Mouse (Mus musculus) megakaryocyte, embryonic 14.5 days (primary cell): Measurements from ENCODE around the gene Zfp541. TPM values are rescaled to one million over a fixed set of nuclear protein-coding genes. Genes with fewer than 3 reads are reported as not detected.

Experiments
- H3K27me3 ChIP-seq: replicated peaks from 2 replicates; pipeline ENCODE3; 2012; ENCODE audit warnings: inconsistent platforms
- H3K36me3 ChIP-seq: replicated peaks from 2 replicates; pipeline ENCODE3; 2012; ENCODE audit warnings: low read length, inconsistent platforms, mixed read lengths
- H3K4me1 ChIP-seq: 2 replicates; pipeline ENCODE4 v1.6.1; 2012; ENCODE audit warnings: inconsistent platforms
- H3K4me3 ChIP-seq: replicated peaks from 2 replicates; pipeline ENCODE3; 2012; ENCODE audit warnings: moderate library complexity, mild to moderate bottlenecking, inconsistent platforms
- H3K9me3 ChIP-seq: 2 replicates; pipeline ENCODE4 v1.6.1; 2012; ENCODE audit warnings: inconsistent platforms
- FLI1 ChIP-seq: IDR thresholded peaks from 2 replicates; pipeline ENCODE4 v1.6.1; 2012; ENCODE audit warnings: low read length, inconsistent platforms, mixed read lengths
- GATA1 ChIP-seq: IDR thresholded peaks from 3 replicates; pipeline ENCODE4 v1.6.1; 2012; ENCODE audit warnings: mixed read lengths, low read length, inconsistent platforms, borderline replicate concordance
- polyA plus RNA-seq: library from polyadenylated mRNA; stranded (reverse); fragments of >175 nt; gene quantifications from 2 replicates; pipeline ENCODE4 v1.2.3, GENCODE M21; 2012; ENCODE audit warnings: low replicate concordance; ENCODE audit not compliant: insufficient read depth

Gene Zfp541
- polyA plus RNA-seq, 1 experiment: 0.15 TPM

DNA sequence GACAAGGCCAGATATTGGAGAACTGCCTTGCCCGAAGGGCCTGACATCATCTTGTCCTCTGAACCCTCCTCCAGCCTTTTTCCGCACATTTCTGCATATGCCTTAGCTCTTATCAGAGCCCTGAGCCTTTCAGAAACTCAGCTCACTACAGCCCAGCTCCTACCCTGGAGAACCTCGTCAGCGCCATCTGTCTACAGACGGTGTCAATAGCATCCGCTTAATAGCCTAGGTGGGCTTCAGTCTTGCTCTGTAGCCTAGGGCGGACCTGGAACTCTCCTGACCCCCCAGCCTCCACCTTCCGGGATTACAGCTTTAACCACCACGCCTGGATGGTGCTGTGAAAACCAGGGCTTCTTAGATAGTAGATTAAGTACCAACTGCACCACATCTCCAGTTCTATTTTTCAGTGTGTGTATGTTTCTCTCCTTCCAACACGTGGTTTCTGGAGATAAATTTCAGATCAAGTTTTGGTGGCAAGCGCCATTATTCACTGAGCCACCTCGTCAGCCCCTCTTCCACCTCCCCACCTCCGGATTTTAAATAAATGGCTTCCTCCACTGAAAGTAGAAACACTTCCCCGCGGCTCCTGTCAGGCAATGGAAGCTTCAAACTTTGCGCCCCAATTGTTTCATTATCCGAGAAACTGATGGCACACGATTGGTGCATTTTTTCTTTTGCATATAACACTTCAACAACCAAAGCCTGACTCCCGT lies 9.6 kb upstream of the Zfp541 start:
- Histone ChIP-seq H3K36me3 (peaks cover 14% of the 10 kb centered on the region), H3K27me3 (no peaks in the 10 kb centered on the region), H3K9me3 (no peaks in the 10 kb centered on the region), H3K4me1 (peaks cover 61% of the 10 kb centered on the region), H3K4me3 (peak overlapping the region; percentile 95)
- TF ChIP-seq GATA1 (no peak), FLI1 (no peak)

DNA sequence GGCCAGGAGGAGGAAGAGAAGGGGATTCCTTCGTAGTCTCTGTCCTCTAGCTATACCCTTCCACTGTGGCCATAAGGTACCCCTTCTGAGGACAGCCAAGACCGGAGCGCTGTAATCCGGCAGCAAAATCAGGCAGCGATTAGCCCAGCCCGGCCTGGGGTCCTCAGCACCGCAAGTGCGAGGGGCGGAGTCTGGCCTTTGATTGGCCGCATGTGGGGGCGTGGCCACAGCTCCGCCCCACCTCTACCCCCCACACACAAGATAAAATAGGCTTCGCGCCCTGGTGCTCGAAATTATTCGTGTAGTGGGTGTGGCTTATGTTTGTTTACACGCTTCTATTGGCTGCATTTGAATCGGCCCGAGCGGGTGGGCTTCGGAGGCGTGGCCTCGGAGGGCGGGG lies 8.9 kb upstream of the Zfp541 start:
- TF ChIP-seq FLI1 (no peak; the same call in 1 of the 2 replicates), GATA1 (no peak)
- Histone ChIP-seq H3K9me3 (no peaks in the 10 kb centered on the region), H3K4me1 (peaks cover 67% of the 10 kb centered on the region), H3K27me3 (no peaks in the 10 kb centered on the region), H3K36me3 (peaks cover 14% of the 10 kb centered on the region), H3K4me3 (peak overlapping the region; percentile 95)

DNA sequence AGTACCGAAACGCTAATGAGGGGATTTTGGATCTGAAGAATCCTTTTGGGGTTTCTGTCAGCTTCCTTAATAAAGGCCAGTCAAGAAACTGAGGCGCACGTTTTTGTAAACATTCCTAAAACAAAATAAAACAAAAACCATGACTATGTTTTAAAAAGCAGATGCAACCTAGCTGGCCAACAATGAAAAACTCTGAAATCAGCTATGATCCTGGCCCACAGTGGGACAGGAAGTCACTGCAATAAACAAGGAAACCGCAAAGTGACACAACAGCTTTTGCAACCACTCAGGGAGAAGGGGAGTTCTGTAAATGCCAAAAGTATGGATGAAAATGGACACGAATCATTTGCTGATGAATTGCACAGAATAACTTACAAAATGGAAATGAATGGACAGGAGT lies 8.5 kb upstream of the Zfp541 start:
- Histone ChIP-seq H3K27me3 (no peaks in the 10 kb centered on the region), H3K9me3 (no peaks in the 10 kb centered on the region), H3K4me3 (peak overlapping the region; percentile 95), H3K36me3 (peaks cover 14% of the 10 kb centered on the region), H3K4me1 (peaks cover 71% of the 10 kb centered on the region)
- no peak for TF ChIP-seq GATA1
- no peak for TF ChIP-seq FLI1

DNA sequence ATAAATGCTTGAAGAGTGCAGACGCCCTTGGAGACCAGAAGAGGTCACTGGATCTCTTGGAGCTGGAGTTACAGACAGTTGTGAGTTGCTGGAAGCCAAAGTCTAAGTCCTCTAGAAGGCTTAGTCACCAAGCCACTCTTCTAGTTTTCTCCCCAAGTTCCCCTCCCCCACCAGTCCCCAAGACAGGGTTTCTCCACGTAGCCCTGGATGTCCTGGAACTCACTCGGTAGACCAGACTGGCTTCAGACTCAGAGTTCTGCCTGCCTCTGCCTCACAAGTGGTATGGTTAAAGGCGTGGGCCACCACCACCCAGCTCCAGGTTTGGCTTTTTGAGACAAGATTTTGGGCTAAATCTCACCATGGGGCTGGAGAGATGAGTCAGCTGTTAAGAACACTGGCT lies 6.6 kb upstream of the Zfp541 start:
- Histone ChIP-seq H3K27me3 (no peaks in the 10 kb centered on the region), H3K9me3 (no peaks in the 10 kb centered on the region), H3K4me1 (peaks cover 69% of the 10 kb centered on the region), H3K36me3 (peaks cover 10% of the 10 kb centered on the region), H3K4me3 (no peak overlapping the region)
- TF ChIP-seq GATA1: no peak
- no peak for TF ChIP-seq FLI1

GRCm38 (mm10) chr7:16055665-16056064 lies 5.9 kb upstream of the Zfp541 start:
- Histone ChIP-seq H3K27me3 (no peaks in the 10 kb centered on the region), H3K9me3 (no peaks in the 10 kb centered on the region), H3K4me1 (peaks cover 62% of the 10 kb centered on the region), H3K36me3 (peaks cover 3% of the 10 kb centered on the region), H3K4me3 (peak overlapping the region; percentile 46)
- TF ChIP-seq GATA1: no peak
- TF ChIP-seq FLI1: no peak

DNA sequence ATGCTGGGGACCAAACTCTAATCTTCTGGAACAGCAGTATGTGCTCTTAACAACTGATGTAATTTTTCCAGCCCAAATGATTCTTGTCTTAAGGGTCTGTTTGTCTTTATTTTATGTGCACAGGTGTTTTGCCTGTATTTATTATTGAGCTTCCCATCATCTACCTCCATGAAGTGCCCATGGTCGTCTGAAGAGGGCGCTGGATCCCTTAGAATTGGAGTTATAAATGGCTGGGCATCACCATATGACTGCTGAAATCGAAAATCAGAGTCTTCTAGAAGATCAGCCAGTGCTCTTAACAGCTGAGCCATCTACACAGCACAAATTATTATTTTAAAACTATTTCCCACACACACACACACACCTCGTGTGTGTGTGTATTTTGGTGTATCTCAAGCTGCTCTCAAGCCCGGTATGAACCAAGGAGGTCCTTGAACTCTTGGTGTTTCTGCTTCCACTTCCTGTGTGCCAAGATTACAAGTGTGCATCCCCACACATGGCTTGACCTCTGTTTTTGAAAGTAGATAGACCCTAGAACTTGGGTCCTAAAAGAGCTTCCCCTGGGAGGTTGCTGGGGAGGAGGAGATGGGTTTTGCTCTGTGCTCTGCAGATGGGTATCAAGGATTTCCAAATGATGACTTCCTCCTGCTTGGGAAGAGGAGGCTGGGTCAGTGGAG lies 5.0 kb upstream of the Zfp541 start:
- no peaks in the 10 kb centered on the region for H3K36me3 ChIP-seq
- peaks cover 4% of the 10 kb centered on the region for H3K9me3 ChIP-seq
- H3K4me1 ChIP-seq: peaks cover 53% of the 10 kb centered on the region
- TF ChIP-seq FLI1 (no peak), GATA1 (no peak)
- no peaks in the 10 kb centered on the region for H3K27me3 ChIP-seq
- peak overlapping the region; percentile 36 for H3K4me3 ChIP-seq

DNA sequence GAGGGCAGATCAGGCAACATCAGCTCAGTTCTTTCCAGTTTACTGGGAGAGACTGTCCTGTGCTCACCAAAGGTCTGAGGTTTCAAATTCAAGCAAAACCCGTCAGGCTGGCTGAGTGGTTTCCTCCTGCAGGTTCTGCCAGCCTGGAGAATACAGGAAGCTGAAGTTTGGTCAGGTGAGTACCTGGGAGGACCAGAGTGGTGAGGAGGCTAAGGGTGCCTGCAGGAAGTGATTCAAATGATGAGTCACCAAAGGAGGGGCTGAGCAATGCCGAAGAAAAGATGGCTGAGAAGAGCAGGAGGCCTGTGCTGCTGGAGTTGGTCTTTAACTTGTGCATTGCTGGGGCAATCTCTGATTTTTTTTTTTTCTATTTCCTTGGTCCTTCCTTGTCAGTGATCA lies 4.5 kb upstream of the Zfp541 start:
- peaks cover 50% of the 10 kb centered on the region for H3K4me1 ChIP-seq
- peaks cover 9% of the 10 kb centered on the region for H3K9me3 ChIP-seq
- peak overlapping the region; percentile 36 for H3K4me3 ChIP-seq
- no peaks in the 10 kb centered on the region for H3K36me3 ChIP-seq
- TF ChIP-seq FLI1 (no peak), GATA1 (no peak)
- no peaks in the 10 kb centered on the region for H3K27me3 ChIP-seq

DNA sequence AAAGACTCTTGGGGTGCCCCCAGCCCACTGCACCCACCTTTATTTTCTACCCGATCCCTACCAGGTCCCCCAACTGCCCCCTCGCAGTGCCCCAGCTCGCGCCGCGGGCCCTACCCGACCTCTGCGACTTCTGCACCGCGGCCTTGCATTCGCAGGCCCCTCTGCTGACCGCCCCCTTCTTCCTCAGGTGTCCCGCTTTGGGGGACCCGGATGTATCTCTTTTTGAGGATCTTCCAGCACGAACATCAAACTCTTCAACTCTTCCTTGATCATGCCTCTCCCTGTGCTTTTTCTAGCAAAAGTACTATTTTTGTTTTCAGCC lies 446 bp downstream of the Zfp541 start:
- H3K36me3 ChIP-seq: no peaks in the 10 kb centered on the region
- no peak overlapping the region for H3K4me3 ChIP-seq
- peaks cover 13% of the 10 kb centered on the region for H3K4me1 ChIP-seq
- no peak for TF ChIP-seq GATA1
- no peak for TF ChIP-seq FLI1
- peaks cover 12% of the 10 kb centered on the region for H3K9me3 ChIP-seq
- no peaks in the 10 kb centered on the region for H3K27me3 ChIP-seq

DNA sequence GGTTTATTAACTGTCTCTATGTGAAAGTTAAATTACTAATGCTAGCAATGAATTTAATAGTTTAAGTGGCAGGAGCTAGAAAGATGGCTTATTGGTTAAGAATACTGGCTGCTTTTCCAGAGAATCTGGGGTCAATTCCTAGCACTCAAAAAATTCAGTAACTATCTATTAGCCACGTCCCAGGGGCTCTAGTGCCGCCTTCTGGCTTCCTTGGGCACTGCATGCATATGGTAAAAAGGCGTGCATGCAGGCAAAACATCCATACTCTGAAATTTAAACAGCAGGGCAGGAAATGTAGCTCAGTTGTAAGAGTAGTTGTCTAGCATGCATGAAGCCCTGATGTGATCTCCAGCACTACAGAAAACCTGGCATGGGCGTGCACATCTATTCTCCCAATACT lies 1.9 kb downstream of the Zfp541 start:
- H3K36me3 ChIP-seq: no peaks in the 10 kb centered on the region
- no peak overlapping the region for H3K4me3 ChIP-seq
- no peaks in the 10 kb centered on the region for H3K4me1 ChIP-seq
- TF ChIP-seq FLI1 (no peak), GATA1 (no peak)
- peaks cover 12% of the 10 kb centered on the region for H3K9me3 ChIP-seq
- H3K27me3 ChIP-seq: no peaks in the 10 kb centered on the region

DNA sequence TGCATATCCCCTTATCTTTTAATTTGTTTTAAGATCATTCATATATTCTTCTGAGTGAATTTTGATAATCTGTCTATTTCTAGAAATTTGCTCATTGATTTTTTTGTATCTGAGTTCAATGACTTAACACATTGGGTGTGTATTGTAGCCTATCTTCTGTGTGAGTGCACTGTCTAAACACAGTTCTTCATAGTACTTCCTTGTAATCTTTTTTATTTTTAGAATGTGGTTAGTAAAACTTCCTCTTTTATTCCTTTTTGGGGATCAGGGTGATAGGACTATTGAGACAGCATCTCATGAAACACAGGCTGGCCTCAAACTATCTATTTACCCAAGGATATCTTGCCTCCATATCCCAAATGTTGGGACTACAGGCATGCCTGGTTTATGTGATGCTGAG lies 9.2 kb downstream of the Zfp541 start:
- Histone ChIP-seq H3K9me3 (no peaks in the 10 kb centered on the region), H3K27me3 (no peaks in the 10 kb centered on the region), H3K4me1 (peaks cover 36% of the 10 kb centered on the region), H3K36me3 (no peaks in the 10 kb centered on the region), H3K4me3 (no peak overlapping the region)
- TF ChIP-seq FLI1 (no peak), GATA1 (no peak)
